Mouse (Mus musculus): ENCODE data around the gene Cyp4f14.

Cyp4f14 gene

GRCm38 (mm10) chr17:32917131-32917530, at the start of gene Cyp4f14:
Gene Cyp4f14, minus strand, starts transcription at chr17:32917342.
- DNase-seq (ENCODE audit: low spot score), result no peak

- peak; percentile 84 for DNase-seq (ENCODE audit: low spot score)
These were observed 48.6 kb upstream of the Cyp4f14 start, which contains the start of gene Zfp472 for GRCm38 (mm10) chr17:32965623-32966290. Gene Zfp472, plus strand, starts transcription at chr17:32965814.

- DNase-seq (ENCODE audit: low spot score), result peak; percentile 14
These were observed 48.1 kb upstream of the Cyp4f14 start for GRCm38 (mm10) chr17:32965253-32965622.

GRCm38 (mm10) chr17:32951441-32951840, 34.3 kb upstream of the Cyp4f14 start:
- DNase-seq (ENCODE audit: low spot score), result peak; percentile 86

- DNase-seq (ENCODE audit: low spot score), result no peak
These were observed 33.9 kb upstream of the Cyp4f14 start for GRCm38 (mm10) chr17:32951006-32951405.

- DNase-seq (ENCODE audit: low spot score), result no peak
These were observed 33.0 kb upstream of the Cyp4f14 start for GRCm38 (mm10) chr17:32950136-32950535.

- DNase-seq (ENCODE audit: low spot score), result peak; percentile 99
These were observed 30.2 kb upstream of the Cyp4f14 start, which contains the start of gene Cyp4f13 for GRCm38 (mm10) chr17:32947215-32947914. Gene Cyp4f13, minus strand, starts transcription at chr17:32947402.

GRCm38 (mm10) chr17:32946716-32947115, 29.6 kb upstream of the Cyp4f14 start:
- DNase-seq (ENCODE audit: low spot score), result no peak

GRCm38 (mm10) chr17:32944402-32945035, 27.4 kb upstream of the Cyp4f14 start:
- no peak for DNase-seq (ENCODE audit: low spot score)

- no peak for DNase-seq (ENCODE audit: low spot score)
These were observed 26.5 kb upstream of the Cyp4f14 start for GRCm38 (mm10) chr17:32943661-32944060.

GRCm38 (mm10) chr17:32939831-32940230, 22.7 kb upstream of the Cyp4f14 start:
- DNase-seq (ENCODE audit: low spot score), result no peak

GRCm38 (mm10) chr17:32927803-32928202, 10.7 kb upstream of the Cyp4f14 start:
- DNase-seq (ENCODE audit: low spot score), result no peak

- peak; percentile 55 for DNase-seq (ENCODE audit: low spot score)
These were observed 7.6 kb upstream of the Cyp4f14 start for GRCm38 (mm10) chr17:32924658-32925312.

GRCm38 (mm10) chr17:32923681-32924080, 6.5 kb upstream of the Cyp4f14 start:
- DNase-seq (ENCODE audit: low spot score), result no peak

- no peak for DNase-seq (ENCODE audit: low spot score)
These were observed 2.0 kb upstream of the Cyp4f14 start for GRCm38 (mm10) chr17:32919123-32919522.

- DNase-seq (ENCODE audit: low spot score), result no peak
These were observed 1.1 kb downstream of the Cyp4f14 start for GRCm38 (mm10) chr17:32916075-32916474.

- DNase-seq (ENCODE audit: low spot score), result no peak
These were observed 11.0 kb downstream of the Cyp4f14 start for GRCm38 (mm10) chr17:32906172-32906571.

GRCm38 (mm10) chr17:32905239-32905638, 11.9 kb downstream of the Cyp4f14 start:
- peak; percentile 64 for DNase-seq (ENCODE audit: low spot score)

GRCm38 (mm10) chr17:32904414-32904813, 12.7 kb downstream of the Cyp4f14 start:
- no peak for DNase-seq (ENCODE audit: low spot score)

- no peak for DNase-seq (ENCODE audit: low spot score)
These were observed 15.2 kb downstream of the Cyp4f14 start for GRCm38 (mm10) chr17:32901751-32902525.

- no peak for DNase-seq (ENCODE audit: low spot score)
These were observed 21.7 kb downstream of the Cyp4f14 start for GRCm38 (mm10) chr17:32895421-32895820.

GRCm38 (mm10) chr17:32893901-32894300, 23.2 kb downstream of the Cyp4f14 start:
- DNase-seq (ENCODE audit: low spot score), result no peak
